Mouse (Mus musculus) kidney, postnatal 0 days (tissue): ENCODE measurements at regions not wholly inside any gene's neighbourhood (a gene's known extent, or its start where the extent isn't known, plus 50 kb on each side); places are given as distances from the start of the nearest gene placed in this dataset.

Experiments used
- ATAC-seq: fragments of 200-750 bp; cut with Nextera tagmentation; replicated peaks from 2 replicates; pipeline ENCODE4 v1.8.0; 2017; ENCODE audit warnings: low read depth, moderate number of reproducible peaks, moderate TSS enrichment, moderate library complexity; ENCODE audit not compliant: low FRiP score
- DNase-seq: peaks from one replicate; pipeline ENCODE4 v3.0.0-alpha.2; 2016; ENCODE audit warnings: low spot score
- H3K27ac ChIP-seq: fragments of 300-500 bp; sonication (generic); 2 replicates; pipeline ENCODE4 v1.5.1; 2014; ENCODE audit warnings: mild to moderate bottlenecking
- H3K27me3 ChIP-seq: fragments of 300-500 bp; sonication (generic); 2 replicates; pipeline ENCODE4 v1.6.1; 2014; ENCODE audit warnings: low read length, mixed read lengths; ENCODE audit not compliant: insufficient read depth
- H3K36me3 ChIP-seq: fragments of 300-500 bp; sonication (generic); 2 replicates; pipeline ENCODE4 v1.6.1; 2014; ENCODE audit warnings: low read length, mixed read lengths; ENCODE audit not compliant: insufficient read depth
- H3K4me1 ChIP-seq: fragments of 300-500 bp; sonication (generic); replicated peaks from 2 replicates; pipeline ENCODE4 v1.6.1; 2014; ENCODE audit warnings: antibody characterized with exemption, low read length, mixed read lengths; ENCODE audit not compliant: insufficient read depth
- H3K4me2 ChIP-seq: fragments of 300-500 bp; sonication (generic); 2 replicates; pipeline ENCODE4 v1.6.1; 2014; ENCODE audit warnings: mild to moderate bottlenecking, low read length, moderate library complexity, mixed read lengths
- H3K4me3 ChIP-seq: fragments of 300-500 bp; sonication (generic); replicated peaks from 2 replicates; pipeline ENCODE4 v1.5.1; 2014; ENCODE audit warnings: low read depth, low read length
- H3K9ac ChIP-seq: fragments of 300-500 bp; sonication (generic); 2 replicates; pipeline ENCODE4 v1.6.1; 2014; ENCODE audit warnings: low read depth, low read length
- H3K9me3 ChIP-seq: fragments of 300-500 bp; sonication (generic); replicated peaks from 2 replicates; pipeline ENCODE4 v1.6.1; 2016; ENCODE audit warnings: low read length, inconsistent platforms, mixed read lengths
- CTCF ChIP-seq: IDR thresholded peaks from 2 replicates; pipeline ENCODE4 v1.5.1; 2016; ENCODE audit warnings: antibody characterized with exemption, low read depth, mild to moderate bottlenecking, moderate library complexity
- WGBS: fragments of 180-500 bp; shearing (Covaris S2); extraction: QIAGEN DNeasy Blood & Tissue Kit; methylation state at CpG from one replicate; pipeline ENCODE4 v1.1.7; 2014; 5-methylcytosine and 5-hydroxymethylcytosine counted together

DNA sequence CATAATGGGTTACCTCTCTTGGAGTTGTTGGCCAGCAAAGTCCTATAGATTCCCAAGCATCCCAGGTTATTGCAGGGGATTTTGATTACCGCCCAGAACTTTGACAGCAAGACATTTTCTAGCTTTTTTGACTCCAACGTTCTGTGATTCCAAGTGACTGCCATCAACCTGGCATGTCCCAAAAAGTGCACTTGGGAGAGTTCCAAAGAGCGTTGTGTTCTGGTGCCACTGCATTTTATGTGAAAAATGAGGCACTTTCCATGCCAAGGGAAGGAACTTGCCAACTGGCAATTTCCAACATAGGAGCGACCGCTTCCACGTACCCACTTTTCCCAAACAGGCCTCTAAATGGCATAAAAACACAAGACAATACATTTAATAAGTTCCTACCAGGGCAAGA, 57.7 kb upstream of the Stxbp5l start:
- Histone ChIP-seq H3K36me3 (no peaks in the 10 kb centered on the region), H3K9ac (no peak overlapping the region), H3K27ac (no peak overlapping the region), H3K4me3 (no peak overlapping the region), H3K9me3 (no peaks in the 10 kb centered on the region), H3K4me2 (no peak overlapping the region), H3K4me1 (no peaks in the 10 kb centered on the region), H3K27me3 (no peaks in the 10 kb centered on the region)
- no peak for TF ChIP-seq CTCF
- WGBS = 89% methylated on average over 6 of the region's 6 CpGs
- ATAC-seq = no peak
- DNase-seq = no peak

DNA sequence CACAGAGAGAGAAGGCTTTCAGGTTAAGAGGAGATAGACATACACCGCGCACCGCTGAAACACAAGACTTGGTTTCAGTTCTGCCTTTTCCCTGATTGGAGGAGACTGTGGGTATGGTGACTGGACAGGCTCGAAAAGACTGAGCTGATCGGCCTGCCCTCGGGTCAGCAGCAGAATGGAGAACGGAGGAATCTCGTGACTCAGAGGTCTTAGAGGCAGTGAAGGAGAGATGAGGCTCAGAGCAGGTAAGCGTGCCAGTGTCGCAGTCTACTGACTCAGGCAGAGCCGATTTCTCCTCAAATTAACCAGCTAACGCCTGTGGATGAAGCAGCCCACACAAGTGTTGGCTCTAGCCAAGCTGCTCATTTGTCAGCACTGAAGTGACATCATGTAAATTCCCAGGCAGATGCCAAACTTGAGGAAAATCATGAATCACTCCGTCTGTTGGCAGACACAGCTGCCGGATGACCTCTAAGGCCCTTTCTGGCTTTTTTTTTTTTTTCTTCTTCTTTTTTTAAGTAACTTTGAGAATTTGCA, 55.9 kb upstream of the Stxbp5l start:
- TF ChIP-seq CTCF = no peak
- Histone ChIP-seq H3K27ac (no peak overlapping the region), H3K4me3 (no peak overlapping the region), H3K9me3 (no peaks in the 10 kb centered on the region), H3K4me2 (peak overlapping the region; percentile 15; the same call in 1 of the 2 replicates), H3K9ac (no peak overlapping the region), H3K27me3 (no peaks in the 10 kb centered on the region), H3K4me1 (no peaks in the 10 kb centered on the region), H3K36me3 (no peaks in the 10 kb centered on the region)
- peak; percentile 69 for ATAC-seq
- DNase-seq = peak; percentile 30
- WGBS = 40% methylated on average over 14 of the region's 14 CpGs
